Mouse (Mus musculus) small intestine, adult 2 months (tissue): ENCODE measurements around the gene Plcb2.

Experiments used
- CTCF ChIP-seq: fragments of 200-500 bp; IDR thresholded peaks from 2 replicates; pipeline ENCODE4 v1.5.1; 2012; ENCODE audit warnings: low read depth, mild to moderate bottlenecking, control low read depth, inconsistent platforms, low read length, moderate library complexity, mixed read lengths; ENCODE audit not compliant: insufficient replicate concordance, insufficient read length; ENCODE audit errors: extremely low read depth
- POLR2A ChIP-seq: fragments of 200-500 bp; IDR thresholded peaks from 2 replicates; pipeline ENCODE4 v1.6.1; 2012; ENCODE audit warnings: low read depth, mild to moderate bottlenecking, control low read depth, inconsistent platforms, low read length, moderate library complexity

DNA sequence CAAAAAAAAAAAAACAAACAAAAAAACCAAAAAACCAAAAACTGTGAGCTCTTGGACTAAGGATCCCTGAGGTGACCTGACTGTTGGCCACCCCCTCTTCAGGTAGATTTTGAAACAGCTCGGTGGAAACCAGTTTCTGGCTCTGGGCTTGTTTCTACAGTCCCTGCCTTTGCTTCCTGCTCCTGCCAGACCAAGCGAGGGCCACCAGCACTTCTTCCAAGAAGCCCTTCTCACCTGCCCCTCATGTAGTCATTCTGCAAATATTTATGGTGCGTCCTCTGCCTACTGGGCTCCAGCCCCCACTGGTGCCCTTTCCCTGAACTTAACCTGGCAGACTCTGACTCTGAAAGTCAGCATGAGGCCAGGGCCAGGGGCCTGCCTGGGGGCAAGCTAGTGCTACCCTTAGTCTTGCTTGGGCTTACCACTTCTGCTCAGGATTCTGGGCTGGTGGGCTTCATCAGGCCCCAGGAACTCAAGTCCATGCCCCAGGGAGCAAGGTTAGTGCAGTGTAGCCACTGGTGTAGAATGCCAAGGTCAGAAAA is 63.2 kb downstream of the Plcb2 start:
- TF ChIP-seq CTCF (no peak), POLR2A (no peak)
